Mouse (Mus musculus): ENCODE results near the gene 1810049J17Rik.

The 1810049J17Rik gene

GRCm38 (mm10) chr15:12310676-12311075 is 11.0 kb downstream of the 1810049J17Rik start:
- DNase-seq (ENCODE audit: low spot score in 2 of 2): no peak

- no peak for DNase-seq (ENCODE audit: low spot score in 2 of 2)
Observed at GRCm38 (mm10) chr15:12308539-12308938, 13.2 kb downstream of the 1810049J17Rik start.

GRCm38 (mm10) chr15:12307114-12307513 is 14.6 kb downstream of the 1810049J17Rik start:
- no peak for DNase-seq (ENCODE audit: low spot score in 2 of 2)

- peak in 1 of 2 experiments; percentile 25 for DNase-seq (ENCODE audit: low spot score in 2 of 2)
Observed at GRCm38 (mm10) chr15:12306188-12307071, 15.3 kb downstream of the 1810049J17Rik start.

GRCm38 (mm10) chr15:12301771-12302170 is 19.9 kb downstream of the 1810049J17Rik start:
- DNase-seq (ENCODE audit: low spot score in 2 of 2): no peak

- no peak for DNase-seq (ENCODE audit: low spot score in 2 of 2)
Observed at GRCm38 (mm10) chr15:12298231-12298737, 23.4 kb downstream of the 1810049J17Rik start.

- DNase-seq (ENCODE audit: low spot score in 2 of 2): no peak
Observed at GRCm38 (mm10) chr15:12296228-12296627, 25.5 kb downstream of the 1810049J17Rik start.

GRCm38 (mm10) chr15:12291757-12292156 is 29.9 kb downstream of the 1810049J17Rik start:
- DNase-seq (ENCODE audit: low spot score in 2 of 2): no peak

GRCm38 (mm10) chr15:12290330-12290729 is 31.4 kb downstream of the 1810049J17Rik start:
- DNase-seq (ENCODE audit: low spot score in 2 of 2): no peak

- DNase-seq (ENCODE audit: low spot score in 2 of 2): no peak
Observed at GRCm38 (mm10) chr15:12285535-12285809, 36.2 kb downstream of the 1810049J17Rik start.

- peak in 1 of 2 experiments; percentile 37 for DNase-seq (ENCODE audit: low spot score in 2 of 2)
Observed at GRCm38 (mm10) chr15:12284794-12285534, 36.7 kb downstream of the 1810049J17Rik start.

GRCm38 (mm10) chr15:12279816-12280215 is 41.9 kb downstream of the 1810049J17Rik start:
- no peak for DNase-seq (ENCODE audit: low spot score in 2 of 2)

- no peak for DNase-seq (ENCODE audit: low spot score in 2 of 2)
Observed at GRCm38 (mm10) chr15:12275091-12275623, 46.5 kb downstream of the 1810049J17Rik start.

- DNase-seq (ENCODE audit: low spot score in 2 of 2): no peak
Observed at GRCm38 (mm10) chr15:12274053-12274769, 47.5 kb downstream of the 1810049J17Rik start.

GRCm38 (mm10) chr15:12273325-12274052 is 48.2 kb downstream of the 1810049J17Rik start:
- DNase-seq (ENCODE audit: low spot score in 2 of 2): no peak
